Mouse (Mus musculus) lung, embryonic 14.5 days (tissue): Measurements from ENCODE around the gene Trp53rkb. TPM values are rescaled to one million over a fixed set of nuclear protein-coding genes. Genes with fewer than 3 reads are reported as not detected.

Experiments used
- ATAC-seq: fragments of 200-750 bp; cut with Nextera tagmentation; 2 replicates; pipeline ENCODE4 v1.8.0; 2017; ENCODE audit warnings: mild to moderate bottlenecking, moderate TSS enrichment, moderate library complexity; ENCODE audit not compliant: insufficient read depth
- DNase-seq: peaks from one replicate; pipeline ENCODE4 v3.0.0-alpha.2; 2015
- H3K27ac ChIP-seq: fragments of 300-500 bp; sonication (generic); 2 replicates; pipeline ENCODE4 v1.5.1; 2014; ENCODE audit warnings: low read depth, mild to moderate bottlenecking, moderate library complexity
- H3K27me3 ChIP-seq: fragments of 300-500 bp; sonication (generic); 2 replicates; pipeline ENCODE4 v1.6.1; 2014; ENCODE audit warnings: low read length, control low read depth; ENCODE audit not compliant: insufficient read depth
- H3K36me3 ChIP-seq: fragments of 300-500 bp; sonication (generic); 2 replicates; pipeline ENCODE4 v1.6.1; 2014; ENCODE audit warnings: control low read depth; ENCODE audit not compliant: insufficient read depth
- H3K4me1 ChIP-seq: fragments of 300-500 bp; sonication (generic); 2 replicates; pipeline ENCODE4 v1.6.1; 2014; ENCODE audit warnings: antibody characterized with exemption, control low read depth; ENCODE audit not compliant: insufficient read depth
- H3K4me2 ChIP-seq: fragments of 300-500 bp; sonication (generic); 2 replicates; pipeline ENCODE4 v1.6.1; 2014; ENCODE audit warnings: mild to moderate bottlenecking
- H3K4me3 ChIP-seq: fragments of 300-500 bp; sonication (generic); 2 replicates; pipeline ENCODE4 v1.5.1; 2014; ENCODE audit warnings: low read depth, low read length
- H3K9ac ChIP-seq: fragments of 300-500 bp; sonication (generic); 2 replicates; pipeline ENCODE4 v1.6.1; 2014
- H3K9me3 ChIP-seq: fragments of 300-500 bp; sonication (generic); 2 replicates; pipeline ENCODE4 v1.6.1; 2016; ENCODE audit warnings: low read depth, low read length, control low read depth
- CTCF ChIP-seq: IDR thresholded peaks from 2 replicates; pipeline ENCODE4 v1.5.1; 2016; ENCODE audit warnings: antibody characterized with exemption, low read depth
- WGBS: fragments of 180-500 bp; shearing (Covaris S2); extraction: QIAGEN DNeasy Blood & Tissue Kit; methylation state at CpG from one replicate; pipeline ENCODE4 v1.1.7; 2014; 5-methylcytosine and 5-hydroxymethylcytosine counted together
- polyA plus RNA-seq: library from polyadenylated mRNA; unstranded; fragments of >200 nt; fragmentation: Nextera tagmentation; extraction: Ambion mirVana; gene quantifications from 2 replicates; pipeline ENCODE4 v1.2.1, GENCODE M21; 2014

Trp53rkb gene
- polyA plus RNA-seq, 1 experiment from 2014 or later, result 10.9 TPM

GRCm38 (mm10) chr2:166754760-166755159 lies 37.6 kb upstream of the Trp53rkb start:
- H3K4me1 ChIP-seq, result no peaks in the 10 kb centered on the region
- no peaks in the 10 kb centered on the region for H3K9me3 ChIP-seq
- H3K27ac ChIP-seq, result no peak overlapping the region
- no peak overlapping the region for H3K9ac ChIP-seq
- no peak overlapping the region for H3K4me2 ChIP-seq
- no peaks in the 10 kb centered on the region for H3K27me3 ChIP-seq
- ATAC-seq (no peak), DNase-seq (no peak)
- no peaks in the 10 kb centered on the region for H3K36me3 ChIP-seq
- no peak overlapping the region for H3K4me3 ChIP-seq
- WGBS, result 70% methylated on average over 7 of the region's 7 CpGs
- no peak for TF ChIP-seq CTCF

GRCm38 (mm10) chr2:166757969-166758368 lies 34.4 kb upstream of the Trp53rkb start:
- ATAC-seq (no peak), DNase-seq (no peak)
- no peaks in the 10 kb centered on the region for H3K9me3 ChIP-seq
- TF ChIP-seq CTCF, result no peak
- H3K4me3 ChIP-seq, result no peak overlapping the region
- WGBS, result 11% methylated on average over 3 of the region's 3 CpGs
- no peaks in the 10 kb centered on the region for H3K4me1 ChIP-seq
- no peak overlapping the region for H3K27ac ChIP-seq
- H3K27me3 ChIP-seq, result no peaks in the 10 kb centered on the region
- no peaks in the 10 kb centered on the region for H3K36me3 ChIP-seq
- H3K9ac ChIP-seq, result no peak overlapping the region
- H3K4me2 ChIP-seq, result no peak overlapping the region

GRCm38 (mm10) chr2:166764051-166764450 lies 28.3 kb upstream of the Trp53rkb start:
- no peak overlapping the region for H3K27ac ChIP-seq
- H3K4me3 ChIP-seq, result no peak overlapping the region
- H3K9me3 ChIP-seq, result no peaks in the 10 kb centered on the region
- H3K36me3 ChIP-seq, result no peaks in the 10 kb centered on the region
- no peak for TF ChIP-seq CTCF
- H3K4me1 ChIP-seq, result no peaks in the 10 kb centered on the region
- 43% methylated on average over 5 of the region's 5 CpGs for WGBS
- no peak overlapping the region for H3K4me2 ChIP-seq
- ATAC-seq (no peak), DNase-seq (no peak)
- H3K27me3 ChIP-seq, result no peaks in the 10 kb centered on the region
- no peak overlapping the region for H3K9ac ChIP-seq

- ATAC-seq (no peak), DNase-seq (no peak)
- Histone ChIP-seq H3K36me3 (no peaks in the 10 kb centered on the region), H3K27me3 (no peaks in the 10 kb centered on the region), H3K4me2 (no peak overlapping the region), H3K9ac (no peak overlapping the region), H3K4me1 (no peaks in the 10 kb centered on the region), H3K4me3 (no peak overlapping the region), H3K27ac (no peak overlapping the region), H3K9me3 (no peaks in the 10 kb centered on the region)
- 71% methylated on average over 9 of the region's 9 CpGs for WGBS
- TF ChIP-seq CTCF, result no peak
These were observed 24.7 kb upstream of the Trp53rkb start for GRCm38 (mm10) chr2:166767591-166767990.

DNA sequence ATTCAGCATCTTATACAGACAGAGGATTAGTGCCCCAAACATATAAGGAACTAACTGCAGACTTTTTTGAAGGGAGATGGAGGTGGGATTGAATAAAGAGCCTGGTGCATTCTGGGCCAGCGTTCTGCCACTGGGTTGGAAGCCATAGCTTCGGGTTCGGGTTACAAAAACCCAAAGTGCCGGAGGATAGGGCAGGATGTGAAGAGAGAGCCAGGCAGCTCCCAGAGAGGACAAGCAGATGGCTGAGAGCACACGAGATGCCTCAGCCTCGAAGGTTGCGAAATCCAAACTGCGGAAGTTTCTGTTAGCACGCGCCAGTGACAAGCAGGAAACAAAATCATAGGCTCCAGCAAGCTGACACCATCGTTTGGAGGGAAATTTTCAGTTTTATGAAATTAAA lies 20.9 kb upstream of the Trp53rkb start:
- no peak for TF ChIP-seq CTCF
- H3K27me3 ChIP-seq, result no peaks in the 10 kb centered on the region
- H3K9ac ChIP-seq, result no peak overlapping the region
- WGBS, result 28% methylated on average over 11 of the region's 11 CpGs
- no peaks in the 10 kb centered on the region for H3K36me3 ChIP-seq
- 0 out of 2 replicates have a peak overlapping the region, but pooled peaks have one; percentile 3 for H3K4me2 ChIP-seq
- DNase-seq, result peak; percentile 89
- no peak overlapping the region for H3K4me3 ChIP-seq
- peak overlapping the region; percentile 54; the same call in 1 of the 2 replicates for H3K27ac ChIP-seq
- peak; percentile 70; the same call in 1 of the 2 replicates for ATAC-seq
- no peaks in the 10 kb centered on the region for H3K9me3 ChIP-seq
- no peaks in the 10 kb centered on the region for H3K4me1 ChIP-seq

GRCm38 (mm10) chr2:166773587-166773986 lies 18.7 kb upstream of the Trp53rkb start:
- H3K4me1 ChIP-seq, result no peaks in the 10 kb centered on the region
- 73% methylated on average over 10 of the region's 10 CpGs for WGBS
- no peak for TF ChIP-seq CTCF

GRCm38 (mm10) chr2:166774275-166774674 lies 18.1 kb upstream of the Trp53rkb start:
- no peaks in the 10 kb centered on the region for H3K36me3 ChIP-seq
- H3K4me1 ChIP-seq, result no peaks in the 10 kb centered on the region
- H3K4me2 ChIP-seq, result no peak overlapping the region
- H3K27ac ChIP-seq, result no peak overlapping the region
- WGBS, result 80% methylated on average over 10 of the region's 10 CpGs
- no peak for TF ChIP-seq CTCF
- no peak for DNase-seq
- no peaks in the 10 kb centered on the region for H3K27me3 ChIP-seq
- no peaks in the 10 kb centered on the region for H3K9me3 ChIP-seq
- ATAC-seq, result no peak
- no peak overlapping the region for H3K9ac ChIP-seq
- H3K4me3 ChIP-seq, result no peak overlapping the region

More at GRCm38 (mm10) chr2:166773587-166773986, 18.7 kb upstream of the Trp53rkb start:
- Histone ChIP-seq H3K9ac (no peak overlapping the region), H3K4me3 (no peak overlapping the region), H3K9me3 (no peaks in the 10 kb centered on the region), H3K27me3 (no peaks in the 10 kb centered on the region), H3K4me2 (no peak overlapping the region), H3K27ac (no peak overlapping the region), H3K36me3 (no peaks in the 10 kb centered on the region)
- ATAC-seq (no peak), DNase-seq (no peak)

GRCm38 (mm10) chr2:166775357-166775893 lies 16.9 kb upstream of the Trp53rkb start:
- H3K9ac ChIP-seq, result no peak overlapping the region
- no peaks in the 10 kb centered on the region for H3K4me1 ChIP-seq
- DNase-seq, result no peak
- 72% methylated on average over 11 of the region's 11 CpGs for WGBS
- H3K36me3 ChIP-seq, result no peaks in the 10 kb centered on the region
- 0 out of 2 replicates have a peak, but pooled peaks have one; percentile 4 for TF ChIP-seq CTCF
- no peak for ATAC-seq
- no peak overlapping the region for H3K4me2 ChIP-seq
- H3K4me3 ChIP-seq, result no peak overlapping the region
- H3K9me3 ChIP-seq, result no peaks in the 10 kb centered on the region
- H3K27ac ChIP-seq, result no peak overlapping the region
- H3K27me3 ChIP-seq, result no peaks in the 10 kb centered on the region
